Mouse (Mus musculus) CD4-positive helper T cell, adult 2 months (primary cell): Measurements from ENCODE around the gene Ruvbl2.
"Not testable (repeated sequence)": the region's sequence is repeated elsewhere in the genome, so short reads cannot be mapped to it uniquely, and the experiment has no call there.

ENCODE experiments used
- DNase-seq: peaks from one replicate; pipeline ENCODE4 v3.0.0-alpha.2; 2012; ENCODE audit warnings: low read depth, missing footprints, low spot score

Gene Ruvbl2

GRCm38 (mm10) chr7:45401521-45402085 lies 36.3 kb downstream of the Ruvbl2 start:
- no peak for DNase-seq

GRCm38 (mm10) chr7:45396787-45397186 lies 41.1 kb downstream of the Ruvbl2 start:
- DNase-seq: no peak

- not testable (repeated sequence) for DNase-seq
Observed at GRCm38 (mm10) chr7:45396337-45396775, 41.5 kb downstream of the Ruvbl2 start.

GRCm38 (mm10) chr7:45395578-45396336 lies 42.1 kb downstream of the Ruvbl2 start, which contains the start of gene Snrnp70:
Snrnp70 (minus strand) TSS chr7:45395742.
- DNase-seq: peak; percentile 100

DNA sequence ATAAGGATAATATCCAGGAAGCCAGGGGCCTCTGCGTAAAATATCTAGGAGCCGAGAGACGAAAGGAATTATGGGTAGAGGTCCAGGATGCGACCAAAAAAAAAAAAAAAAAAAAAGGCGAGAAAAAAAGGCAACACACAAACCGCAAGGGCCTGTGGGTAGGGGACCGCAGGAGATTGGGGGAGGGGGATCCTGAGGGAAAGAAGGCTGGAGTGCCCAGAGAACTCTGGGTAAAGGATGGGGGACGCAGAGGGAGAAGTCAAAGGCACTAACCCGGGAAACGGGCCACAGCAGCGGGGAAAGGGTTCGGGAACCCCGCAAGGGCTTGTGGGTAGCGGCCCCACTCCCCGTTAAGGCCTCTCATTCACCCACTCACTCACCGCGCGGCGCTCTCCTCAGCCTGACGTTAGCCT lies 42.8 kb downstream of the Ruvbl2 start:
- no peak for DNase-seq

GRCm38 (mm10) chr7:45386077-45386476 lies 51.8 kb downstream of the Ruvbl2 start:
- no peak for DNase-seq

- no peak for DNase-seq
Observed at GRCm38 (mm10) chr7:45376057-45376456, 61.8 kb downstream of the Ruvbl2 start.

- DNase-seq: peak; percentile 51
Observed at GRCm38 (mm10) chr7:45374620-45375019, 63.3 kb downstream of the Ruvbl2 start.

DNA sequence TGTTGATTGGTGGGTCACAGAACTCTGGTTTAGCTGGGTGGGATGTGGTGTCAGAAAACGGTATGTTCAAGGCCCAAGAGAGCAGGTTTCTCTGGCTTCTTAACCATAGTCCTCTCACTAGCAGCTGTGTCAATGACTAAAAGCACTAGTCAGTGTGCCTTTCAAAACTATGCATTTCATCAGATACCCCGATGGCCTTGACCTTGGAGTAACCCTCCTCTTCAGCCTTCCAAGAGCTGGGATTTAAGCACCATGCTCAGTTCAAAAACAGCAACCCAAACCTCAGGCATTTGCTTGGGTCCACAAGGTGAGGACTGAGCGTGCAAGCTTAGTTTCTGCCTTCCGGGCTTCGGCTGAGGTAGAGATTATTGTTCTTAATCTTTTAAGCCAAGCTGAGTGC lies 65.5 kb downstream of the Ruvbl2 start:
- no peak for DNase-seq
